Mouse (Mus musculus) gastrocnemius, adult 18-20 months (tissue): ENCODE measurements at regions not wholly inside any gene's neighbourhood (a gene's known extent, or its start where the extent isn't known, plus 50 kb on each side); places are given as distances from the start of the nearest gene placed in this dataset.

Experiments used
- DNase-seq: peaks from one replicate; pipeline ENCODE4 v3.0.0; 2021; ENCODE audit warnings: low spot score

DNA sequence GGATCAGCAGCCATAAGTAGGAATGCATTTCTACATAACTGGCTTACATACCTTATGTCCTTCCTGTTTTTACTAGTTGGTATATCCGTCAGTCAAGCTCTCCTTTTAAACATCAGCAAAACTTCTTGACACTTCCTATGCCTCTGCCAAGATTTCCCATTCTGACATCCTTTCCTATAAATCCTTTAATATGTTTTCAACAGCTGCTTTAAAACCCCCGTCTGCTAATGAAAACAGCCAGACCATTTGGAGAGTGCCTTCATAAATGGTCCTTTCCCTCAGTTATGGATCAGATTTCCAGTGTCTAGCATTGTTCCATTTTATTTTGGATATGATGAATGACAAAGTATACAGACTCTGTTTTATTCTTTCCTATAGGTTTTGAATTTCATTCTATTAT is 270.7 kb upstream of the Rgmb start:
- no peak for DNase-seq

DNA sequence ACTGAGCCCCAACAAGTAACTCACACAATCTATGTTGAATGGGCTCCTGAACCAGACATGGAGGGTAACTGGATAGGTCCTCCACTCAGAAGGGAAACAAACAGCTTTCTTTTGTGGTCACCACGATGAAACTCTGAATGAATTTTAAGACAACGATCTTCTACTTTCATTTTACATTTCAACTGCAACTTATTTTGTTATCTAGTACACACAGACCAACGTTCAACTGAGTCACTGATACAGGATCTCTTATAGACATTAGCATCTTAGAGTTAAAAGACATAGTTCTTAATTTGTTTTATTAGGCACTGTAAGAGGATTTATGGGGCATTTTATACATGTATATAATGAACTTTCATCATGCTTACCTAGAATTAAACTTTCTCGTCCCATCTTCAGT is 262.1 kb upstream of the Rgmb start:
- no peak for DNase-seq

DNA sequence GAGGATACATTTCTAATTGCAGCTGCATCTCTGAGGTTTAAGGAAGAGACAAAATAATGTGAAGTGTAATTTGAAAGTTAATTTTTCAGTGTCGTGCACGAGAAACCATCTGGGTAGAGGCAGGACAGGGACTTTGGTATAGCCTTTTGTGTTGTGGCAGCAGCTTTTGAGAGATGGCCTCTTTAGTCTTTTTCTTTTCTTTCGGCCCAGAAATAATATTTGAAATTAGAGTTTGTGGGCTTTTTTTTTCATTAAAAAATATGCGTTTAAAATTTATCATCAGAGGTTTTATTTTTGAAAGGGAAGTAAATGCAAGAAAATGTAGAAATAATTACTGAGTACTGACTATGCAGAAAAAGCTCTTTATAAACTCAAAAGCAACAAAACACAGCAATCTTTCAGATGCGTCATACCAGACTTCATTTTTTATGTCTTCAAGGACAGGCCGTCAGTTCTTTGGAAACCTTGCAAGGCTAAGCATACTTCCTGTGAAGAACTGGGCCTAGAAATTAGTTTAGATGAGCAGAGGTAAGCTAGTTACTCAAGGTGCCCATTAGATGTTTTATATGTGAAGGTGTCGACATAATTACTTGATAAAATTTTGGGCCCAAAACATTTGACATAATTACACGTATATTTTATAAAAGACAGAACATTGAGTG is 258.9 kb upstream of the Rgmb start:
- no peak for DNase-seq

DNA sequence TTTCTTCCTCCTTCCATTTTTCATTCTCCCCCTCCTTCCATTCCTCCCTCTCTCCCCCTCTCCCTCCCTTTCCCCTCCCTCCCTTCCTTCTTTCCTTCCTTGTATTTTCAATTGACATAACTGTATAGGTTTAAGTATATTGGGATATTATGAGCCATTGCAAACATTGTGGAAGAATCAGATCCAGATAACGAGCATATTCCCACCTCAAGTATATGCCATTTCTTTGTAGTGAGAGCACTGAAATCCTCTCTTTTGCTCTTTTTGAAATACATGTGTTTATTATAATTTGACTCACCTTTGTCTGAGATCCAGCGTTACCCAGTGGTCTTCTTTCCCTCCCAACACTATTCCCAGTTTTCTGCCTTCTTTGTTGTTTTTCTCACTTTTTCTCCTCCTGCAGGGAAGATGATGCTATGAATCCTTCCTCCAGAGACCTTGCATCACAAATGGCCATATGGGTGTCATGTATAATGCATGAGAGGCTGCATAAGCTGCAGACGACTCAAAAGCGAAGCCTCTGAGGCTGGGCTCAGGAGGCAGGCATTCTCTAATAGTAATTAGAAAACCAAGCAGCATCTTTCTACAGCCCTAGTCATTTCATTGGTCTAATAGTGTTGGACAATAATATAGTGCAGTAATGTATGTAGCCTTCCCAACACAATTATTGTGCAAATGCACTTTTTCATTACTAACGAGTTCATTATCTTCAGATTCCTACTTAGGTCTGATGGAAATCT is 258.2 kb upstream of the Rgmb start:
- DNase-seq: no peak

DNA sequence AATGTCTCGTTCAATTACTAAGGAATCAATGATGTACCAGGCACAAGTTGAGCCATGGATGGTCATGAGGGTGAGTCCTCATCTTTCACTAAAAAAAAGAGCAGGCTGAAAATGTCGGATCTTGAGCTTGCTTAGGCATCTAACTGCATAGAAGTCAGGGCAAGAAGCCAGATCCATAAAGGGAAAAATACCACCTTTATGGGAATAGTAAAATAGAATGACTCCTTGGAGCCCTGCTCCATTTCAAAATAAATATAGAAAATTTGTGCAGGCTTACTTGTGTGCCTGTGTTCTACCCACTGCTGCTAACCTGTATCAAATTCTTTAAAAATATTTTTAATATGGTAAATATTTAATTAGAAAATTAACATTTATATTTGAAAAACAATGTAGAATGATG is 256.2 kb upstream of the Rgmb start:
- no peak for DNase-seq

DNA sequence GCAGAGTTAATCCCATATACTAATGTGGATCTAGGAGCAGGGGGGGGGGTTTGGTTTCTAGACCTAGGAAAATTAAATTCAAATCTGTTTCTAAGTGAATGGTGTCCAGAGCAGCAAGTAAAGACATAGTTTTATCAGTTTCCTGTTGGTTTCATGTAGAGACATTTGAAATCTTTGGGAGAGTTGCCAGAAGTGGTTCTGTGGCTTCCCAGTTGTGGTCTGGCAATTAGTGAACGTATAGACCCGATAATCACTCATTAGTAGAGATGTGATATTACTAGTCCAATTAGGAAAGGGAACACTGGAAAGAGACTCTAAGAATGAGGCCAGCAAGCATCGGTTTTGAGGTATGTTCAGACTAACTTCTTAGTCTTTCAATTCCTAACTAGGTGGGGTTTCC is 252.0 kb upstream of the Rgmb start:
- DNase-seq: no peak

DNA sequence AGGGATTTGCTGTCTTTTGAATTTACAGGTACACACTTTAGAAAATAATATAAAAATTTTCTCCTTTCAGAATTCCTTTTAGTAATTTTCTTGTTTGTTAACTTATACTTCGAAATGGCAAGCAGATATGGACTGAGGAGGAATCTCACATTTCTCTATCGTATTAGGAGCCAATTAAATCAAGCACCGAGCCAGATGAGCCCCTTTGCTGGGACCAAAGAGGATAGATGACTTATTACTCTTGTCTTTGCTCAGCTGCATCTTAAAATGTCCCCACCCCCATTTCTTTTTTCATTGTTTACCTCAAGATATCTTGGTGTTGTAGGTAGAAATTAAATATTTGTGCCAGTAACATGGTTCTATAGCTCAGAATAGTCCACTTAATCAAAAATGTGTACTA is 247.7 kb upstream of the Rgmb start:
- DNase-seq: no peak

DNA sequence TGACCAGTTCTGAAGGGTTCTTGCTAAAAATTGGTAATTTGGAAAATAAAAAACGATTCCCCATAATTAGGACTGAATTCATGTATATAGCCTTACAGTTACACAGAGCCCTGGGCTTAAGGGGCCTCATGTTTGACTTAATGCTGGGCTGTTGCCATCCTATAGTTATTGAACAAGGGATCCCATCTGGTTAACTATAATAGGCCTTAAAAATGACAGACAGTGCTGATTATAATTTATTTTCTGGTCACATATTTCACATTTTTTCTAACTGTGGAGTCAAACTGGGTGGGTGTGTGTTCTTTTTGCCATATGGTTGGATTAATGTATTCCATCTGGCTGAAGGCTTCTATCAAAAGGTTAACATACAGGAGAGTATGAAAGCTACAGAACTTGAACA is 238.5 kb upstream of the Rgmb start:
- DNase-seq: no peak

DNA sequence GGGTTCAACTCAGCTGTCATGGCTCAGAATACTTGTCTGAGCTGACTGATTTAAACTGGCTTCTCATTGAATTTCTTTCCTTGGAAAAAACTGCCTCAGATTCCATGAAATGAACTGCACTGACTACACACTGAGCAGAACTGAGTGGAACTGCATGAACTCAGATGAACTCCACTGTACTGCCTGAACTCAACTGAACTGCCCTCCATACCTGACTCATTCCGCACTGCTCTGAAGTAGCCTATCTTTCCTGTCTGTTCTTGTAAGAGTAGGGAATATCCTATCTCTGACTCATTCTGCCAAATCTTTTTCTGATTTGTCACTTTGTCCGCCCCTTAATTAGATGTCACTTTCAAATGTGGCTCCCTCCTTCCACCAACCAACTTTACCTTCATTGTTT is 237.0 kb upstream of the Rgmb start:
- DNase-seq: no peak

DNA sequence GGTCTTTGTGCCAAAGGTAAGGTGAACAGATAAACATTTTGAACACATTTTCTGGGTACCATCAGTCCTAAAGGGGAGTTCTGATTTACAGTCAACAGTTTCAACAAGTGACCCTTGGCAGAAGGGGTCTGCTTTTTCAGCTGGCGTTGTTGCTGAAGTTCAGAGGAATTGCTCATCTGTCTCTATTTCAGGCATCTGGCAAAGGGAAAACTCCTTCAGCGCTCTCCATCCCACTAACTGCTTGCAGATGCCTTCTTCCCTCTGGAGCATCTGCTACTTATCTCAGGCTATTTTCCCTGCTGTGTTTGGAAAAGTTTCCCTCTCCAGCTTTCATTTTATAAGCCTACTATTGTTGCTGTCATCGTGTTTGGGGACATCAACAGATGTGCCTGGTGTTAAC is 223.6 kb upstream of the Rgmb start:
- DNase-seq: peak; percentile 56

DNA sequence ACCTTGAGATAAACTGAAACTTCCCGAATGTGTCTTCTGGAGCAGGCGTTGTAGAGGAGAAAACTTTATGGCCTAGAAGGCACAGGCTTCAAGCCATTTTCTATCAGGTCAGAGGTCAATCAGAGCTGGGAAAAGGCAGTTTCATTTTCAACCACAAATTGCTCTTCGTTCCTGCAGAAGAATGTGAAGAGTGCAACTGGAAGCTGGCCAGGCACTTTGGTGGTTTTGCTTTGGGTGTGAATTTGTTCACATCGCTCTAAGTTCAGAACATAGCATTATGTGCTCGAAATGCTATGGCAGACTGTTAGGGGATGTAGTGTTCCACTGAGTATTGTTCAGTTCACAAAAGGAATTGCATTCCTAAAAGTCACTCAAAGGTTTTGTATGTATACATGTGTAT is 220.9 kb upstream of the Rgmb start:
- DNase-seq: peak; percentile 36

DNA sequence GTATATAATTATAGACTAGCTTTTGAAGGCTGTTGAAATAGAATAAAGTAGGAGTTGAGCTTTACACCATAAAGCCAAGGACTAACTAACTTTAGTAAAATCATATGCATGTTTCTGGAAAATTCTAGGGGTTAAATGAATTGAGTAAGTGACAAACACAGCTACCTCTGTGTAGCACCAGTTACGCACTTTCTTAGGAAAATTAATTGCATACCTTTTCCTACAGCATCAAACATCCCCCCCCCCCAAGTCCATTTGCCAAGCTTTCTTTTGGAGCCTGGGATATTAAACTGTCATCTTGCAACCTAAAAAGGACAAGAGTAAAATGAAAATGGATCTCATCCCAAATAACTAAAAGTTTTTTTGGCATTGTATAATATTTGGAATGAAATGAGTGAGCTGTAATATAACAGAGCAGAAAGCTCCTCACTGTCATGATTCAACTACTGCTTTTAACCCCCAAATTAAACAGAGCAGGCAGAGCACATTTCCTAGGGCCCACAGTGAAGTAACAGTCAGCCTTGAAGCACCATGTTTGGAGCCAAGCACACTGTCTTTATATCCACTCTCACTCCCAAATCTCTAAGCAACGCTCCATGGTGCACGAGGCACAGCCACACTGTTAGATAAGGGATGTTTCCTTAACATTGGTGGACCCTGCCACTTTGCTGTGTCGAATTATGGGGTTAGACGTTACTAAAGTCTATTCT is 210.9 kb upstream of the Rgmb start:
- no peak for DNase-seq

DNA sequence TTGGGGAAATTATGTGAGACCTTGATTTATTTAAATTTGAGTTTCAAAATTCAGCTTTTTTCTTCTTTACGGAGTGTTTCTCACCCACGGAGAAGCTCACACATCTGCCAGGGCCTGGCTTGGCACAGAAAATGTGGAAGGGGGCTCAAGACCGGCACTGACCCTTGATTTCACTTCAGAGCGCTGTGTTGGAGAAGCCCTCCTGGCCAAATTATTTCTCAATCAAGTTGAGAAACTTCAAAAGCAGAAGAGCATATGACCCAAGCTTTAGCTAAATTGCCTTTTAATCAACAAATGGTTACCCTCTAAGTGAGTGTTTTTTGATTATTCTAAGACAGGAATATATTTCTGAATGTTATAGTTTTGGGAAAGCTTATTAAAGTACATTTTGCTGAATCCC is 197.2 kb upstream of the Rgmb start:
- no peak for DNase-seq

DNA sequence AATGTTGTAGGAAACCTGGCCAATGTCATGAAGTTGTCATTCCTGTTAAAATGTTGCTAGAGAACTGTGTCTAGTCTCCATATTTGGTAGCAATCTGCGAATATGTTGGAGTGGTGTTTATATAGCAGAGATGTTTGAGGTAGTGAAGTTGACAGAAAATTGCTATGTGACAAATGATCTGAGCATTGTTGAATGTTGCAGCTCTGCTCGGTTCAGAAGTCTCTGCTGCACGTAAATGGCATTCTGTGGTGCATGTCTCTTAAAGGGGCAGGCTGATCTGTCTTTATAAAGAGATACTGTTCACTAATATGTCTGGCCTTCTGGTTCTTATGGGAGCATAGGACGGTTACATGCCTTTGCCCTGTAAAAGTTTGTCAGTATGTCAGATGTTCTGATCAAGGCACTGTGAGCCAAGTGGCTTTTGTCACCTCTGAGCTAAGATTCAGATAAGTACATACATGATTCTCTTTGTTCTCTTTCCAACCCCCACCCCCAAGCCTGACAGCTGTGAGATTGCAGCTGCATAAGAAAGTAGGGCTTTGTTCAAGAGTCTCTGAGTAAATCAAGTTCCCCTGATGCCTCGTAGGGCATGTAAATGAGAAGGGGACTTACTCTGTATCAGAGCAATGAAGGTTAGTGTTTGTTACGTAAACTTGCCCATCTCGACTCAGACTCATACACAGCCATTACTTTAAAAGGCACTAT is 174.2 kb upstream of the Rgmb start:
- DNase-seq: no peak

DNA sequence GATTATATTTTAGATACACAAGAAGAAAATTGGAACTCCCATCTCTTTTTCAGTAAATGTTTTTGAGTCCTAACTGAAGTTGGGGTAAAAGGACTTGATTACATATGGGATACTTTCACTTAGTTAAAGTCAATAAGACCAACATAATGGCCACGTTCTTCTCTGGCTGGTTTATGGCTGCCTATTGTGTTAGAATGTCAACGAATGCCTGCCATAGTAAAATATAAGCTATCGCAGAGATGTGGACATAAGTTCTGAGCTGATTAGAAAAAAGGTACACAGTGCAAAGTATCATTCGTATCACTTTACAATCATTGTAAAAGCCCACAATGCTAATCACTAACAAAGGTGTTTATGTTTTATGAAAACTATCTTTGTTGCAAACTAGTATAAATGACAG is 173.2 kb upstream of the Rgmb start:
- no peak for DNase-seq

DNA sequence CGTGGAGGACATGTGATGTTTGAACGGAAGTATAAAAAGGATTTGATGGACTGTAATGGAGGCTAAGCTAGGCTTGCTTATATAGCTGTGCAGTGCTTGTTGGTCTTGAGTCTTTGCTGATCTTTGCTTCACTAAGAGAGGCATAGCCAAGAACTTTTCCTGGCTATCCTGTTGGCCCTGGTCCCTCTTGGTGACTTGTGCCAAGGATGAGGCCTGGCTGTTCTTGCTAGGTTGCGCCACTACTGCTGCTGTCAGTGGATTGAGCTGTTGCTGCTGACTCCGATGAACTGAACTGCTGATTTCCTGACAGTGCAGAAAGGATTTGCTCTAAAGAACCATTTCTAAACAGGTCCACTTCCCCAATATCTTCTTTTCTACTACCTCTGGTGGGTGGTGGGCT is 167.9 kb upstream of the Rgmb start:
- DNase-seq: peak; percentile 17

DNA sequence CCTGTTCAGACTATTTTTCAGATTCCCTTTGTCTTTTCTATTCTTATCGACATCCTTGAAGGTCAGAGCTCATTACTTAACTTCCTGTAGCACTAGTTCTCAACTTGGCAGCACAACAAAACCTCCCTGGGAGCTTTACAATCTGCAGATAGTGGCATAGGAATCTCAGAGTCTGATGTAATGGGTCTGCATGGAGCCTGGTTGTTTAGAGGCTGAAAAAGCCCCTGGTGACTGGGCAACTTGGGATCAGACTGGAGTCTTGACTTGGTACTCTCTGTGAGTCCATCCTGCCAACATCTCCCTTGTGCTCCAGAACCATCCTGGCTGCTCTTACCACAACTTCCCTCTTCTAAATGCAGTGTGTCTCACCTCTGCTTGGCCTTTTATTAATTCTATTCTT is 166.4 kb upstream of the Rgmb start:
- DNase-seq: no peak

DNA sequence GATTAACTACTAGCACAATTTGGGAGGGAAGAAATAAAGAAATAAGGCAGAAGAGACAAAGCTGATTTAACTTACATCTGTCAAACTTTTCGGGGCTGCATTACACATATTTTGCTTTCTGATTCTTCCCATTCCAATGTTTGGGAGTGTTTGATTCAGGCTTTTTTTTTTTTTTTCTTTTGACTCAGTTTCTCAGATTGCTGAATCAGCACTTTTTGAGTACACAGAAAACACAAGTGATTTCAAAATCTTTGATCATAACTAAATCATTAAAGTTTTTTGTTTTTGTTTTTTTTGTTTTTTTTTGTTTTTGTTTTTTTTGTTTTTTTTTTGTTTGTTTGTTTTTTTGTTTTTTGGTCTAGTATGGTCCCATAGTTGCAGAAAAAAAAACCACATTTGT is 164.7 kb upstream of the Rgmb start:
- DNase-seq: no peak

DNA sequence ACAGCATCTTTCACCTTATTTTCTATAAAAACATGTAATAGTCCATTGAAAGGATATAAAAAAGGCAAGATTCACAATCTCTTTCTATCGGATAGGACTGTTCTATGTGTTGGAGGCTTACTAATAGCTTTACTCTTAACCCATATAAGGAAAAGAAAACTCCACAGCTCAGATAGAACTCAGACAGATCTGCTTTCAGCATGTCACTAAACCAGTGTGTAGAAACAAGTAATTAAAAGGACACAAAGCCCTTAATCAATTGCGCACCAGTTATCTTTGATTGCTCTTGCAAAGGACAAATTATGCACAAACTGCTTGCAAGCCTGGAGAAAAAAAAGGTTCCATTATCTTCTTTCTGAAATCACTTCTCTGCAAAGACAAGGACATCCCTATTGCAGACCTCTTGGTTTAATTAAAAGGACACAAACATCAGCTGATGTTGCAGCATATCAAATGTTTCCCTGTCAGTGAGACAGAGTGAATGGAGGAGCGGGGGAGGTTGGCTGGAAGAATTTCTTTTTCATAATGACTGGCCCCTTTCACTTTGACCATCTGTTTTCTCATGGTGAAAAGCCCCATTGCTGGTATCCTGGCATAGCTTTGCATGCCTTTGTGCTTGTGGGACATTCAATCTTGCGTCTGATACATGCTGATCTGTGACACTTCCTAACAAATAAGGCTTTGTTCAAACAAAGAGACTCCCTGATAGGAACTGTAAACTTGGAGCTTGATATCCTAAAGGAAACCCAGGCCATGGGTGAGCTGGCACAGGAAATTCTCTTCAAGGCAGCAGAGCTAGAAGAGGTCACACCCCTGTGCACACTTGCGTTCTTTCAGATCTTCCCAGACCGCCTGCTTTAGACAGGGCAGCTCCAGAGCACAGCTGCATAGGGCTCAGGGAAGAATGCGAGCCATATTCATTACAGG is 162.8 kb upstream of the Rgmb start:
- DNase-seq: no peak

DNA sequence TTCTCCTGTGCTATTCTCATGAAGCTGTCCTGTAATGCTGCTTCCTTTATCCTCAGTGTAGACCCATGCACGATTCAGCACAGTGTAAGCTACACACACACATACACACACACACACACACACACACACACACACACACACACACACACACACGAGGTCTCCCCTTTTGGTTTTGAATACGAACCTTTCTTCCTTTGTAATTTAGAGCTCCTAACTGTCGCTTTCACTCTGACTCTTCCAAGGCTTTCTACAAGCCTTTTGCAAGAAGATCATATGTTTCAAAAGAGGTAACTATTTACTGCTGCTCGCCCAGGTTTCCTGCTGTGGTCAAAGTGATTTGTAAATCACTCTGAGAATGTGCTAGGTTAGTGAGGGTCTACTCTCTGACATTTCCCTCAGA is 161.1 kb upstream of the Rgmb start:
- no peak for DNase-seq

DNA sequence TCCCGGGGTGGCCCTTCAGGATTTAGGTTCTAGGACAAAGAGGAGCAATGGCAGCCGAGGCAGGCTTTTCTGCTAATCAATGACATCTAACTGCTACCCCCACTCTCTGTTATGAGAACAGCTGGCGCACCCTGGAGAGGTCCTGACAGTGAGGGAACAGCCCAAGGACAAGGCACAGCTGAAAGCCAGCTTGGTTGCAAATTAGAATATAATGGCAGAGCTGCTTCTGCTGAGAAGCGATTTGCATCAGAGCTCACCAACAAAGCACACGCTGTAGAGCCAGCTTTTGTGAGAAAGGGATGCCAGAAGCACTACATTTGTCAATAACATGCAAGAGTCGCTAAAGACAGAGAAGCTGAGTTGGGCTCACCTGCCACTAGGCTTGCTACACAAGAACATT is 159.5 kb upstream of the Rgmb start:
- no peak for DNase-seq
